Mouse (Mus musculus): Measurements from ENCODE around the gene Shisa4. TPM values are rescaled to one million over a fixed set of nuclear protein-coding genes. Genes with fewer than 3 reads are reported as not detected.
A peak's percentile ranks its signal among the peaks of the same experiment; 100 is the strongest.

Gene Shisa4
- polyA plus RNA-seq, 1 experiment: not detected

- peak overlapping the region; percentile 71 for H3K4me3 ChIP-seq (ENCODE audit: insufficient read depth, low read depth, low read length)
- peaks cover 44% of the 10 kb centered on the region for H3K4me1 ChIP-seq (ENCODE audit: control insufficient read depth, insufficient read depth, low read length)
- H3K27ac ChIP-seq (ENCODE audit: insufficient read depth, low read depth, low read length): peak overlapping the region; percentile 68
- 12% methylated on average over 14 of the region's 14 CpGs for WGBS
- no peak for TF ChIP-seq CTCF (IDR thresholded peaks at IDR 0.05; ENCODE audit: insufficient read depth, low read depth, low read length)
- no peak for TF ChIP-seq POLR2A (IDR thresholded peaks at IDR 0.05; ENCODE audit: insufficient read depth, low read depth, low read length)
Observed at GRCm38 (mm10) chr1:135368982-135369381, 6.1 kb downstream of the Shisa4 start.

DNA sequence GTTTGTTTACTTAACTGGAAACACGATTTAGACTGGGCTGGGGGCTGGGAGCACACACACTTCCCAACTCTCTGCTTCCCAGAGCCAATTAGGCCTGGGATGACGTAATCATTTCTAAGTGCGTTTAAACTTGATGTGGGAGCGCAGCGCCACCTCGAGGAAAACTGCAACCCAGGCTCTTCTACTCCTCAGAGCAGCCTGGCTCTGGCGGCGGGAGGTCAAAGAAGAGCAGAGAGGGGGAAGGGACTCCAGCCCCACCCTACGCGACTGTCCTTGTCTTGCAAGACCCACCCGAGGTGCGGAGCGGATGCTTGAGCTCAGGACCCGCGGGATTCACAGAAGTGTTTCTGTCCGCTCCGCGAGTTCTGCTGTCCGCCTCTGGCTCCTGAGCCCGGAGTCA is 6.8 kb downstream of the Shisa4 start:
- under 1% methylated on average over 20 of the region's 20 CpGs for WGBS
- H3K27ac ChIP-seq (ENCODE audit: insufficient read depth, low read depth, low read length): peak overlapping the region; percentile 84; the same call in 1 of the 2 replicates

DNA sequence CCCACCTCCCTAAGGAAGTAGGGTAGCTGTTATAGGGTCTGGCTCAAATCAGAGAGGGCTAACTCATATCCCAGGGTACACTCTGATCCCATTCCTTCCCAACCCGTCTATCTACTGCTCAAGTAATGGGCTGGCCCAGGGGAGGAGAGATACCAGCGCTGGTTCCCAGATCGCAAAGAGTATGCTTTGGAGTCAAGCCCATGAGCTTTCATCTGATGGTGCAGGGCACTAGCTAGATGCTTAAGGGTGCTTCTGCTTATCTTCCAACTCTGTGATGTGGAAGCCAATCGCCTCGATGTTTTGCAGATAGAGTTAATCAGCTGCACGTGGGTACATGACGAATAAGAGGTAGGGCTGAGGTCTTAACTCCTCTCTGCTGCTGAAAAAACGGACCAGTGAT is 7.4 kb downstream of the Shisa4 start:
- 63% methylated on average over 8 of the region's 8 CpGs for WGBS
- H3K27ac ChIP-seq (ENCODE audit: insufficient read depth, low read depth, low read length): 0 out of 2 replicates have a peak overlapping the region, but pooled peaks have one; percentile 17

More for the DNA sequence above, 6.8 kb downstream of the Shisa4 start:
- peak; percentile 83 for TF ChIP-seq CTCF (IDR thresholded peaks at IDR 0.05; ENCODE audit: insufficient read depth, low read depth, low read length)
- TF ChIP-seq POLR2A (IDR thresholded peaks at IDR 0.05; ENCODE audit: insufficient read depth, low read depth, low read length): 0 out of 2 replicates have a peak, but pooled peaks have one; percentile 23
- Histone ChIP-seq H3K4me3 (ENCODE audit: insufficient read depth, low read depth, low read length) (peak overlapping the region; percentile 71), H3K4me1 (ENCODE audit: control insufficient read depth, insufficient read depth, low read length) (peaks cover 44% of the 10 kb centered on the region)

DNA sequence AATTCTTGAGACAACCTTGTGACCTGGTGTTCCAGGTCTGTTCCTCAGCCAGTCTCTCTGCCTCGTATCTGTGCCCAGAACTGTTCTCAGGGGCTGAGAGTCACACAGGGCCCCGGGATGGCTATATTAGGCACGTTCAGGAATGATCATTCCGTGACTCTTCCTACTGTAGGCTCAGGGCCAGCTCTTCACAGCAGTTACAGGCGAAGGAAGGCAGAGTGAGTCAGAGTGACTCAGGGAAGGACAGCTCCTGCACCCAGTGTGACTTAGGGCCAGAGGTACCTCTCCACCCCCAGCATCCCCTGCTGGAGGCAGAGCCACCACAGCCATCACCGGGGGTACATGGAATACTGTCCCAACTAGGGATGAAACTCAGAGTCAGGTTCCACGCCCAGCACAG is 8.0 kb downstream of the Shisa4 start:
- H3K27ac ChIP-seq (ENCODE audit: insufficient read depth, low read depth, low read length): peak overlapping the region; percentile 79
- TF ChIP-seq POLR2A (IDR thresholded peaks at IDR 0.05; ENCODE audit: insufficient read depth, low read depth, low read length) (no peak), CTCF (IDR thresholded peaks at IDR 0.05; ENCODE audit: insufficient read depth, low read depth, low read length) (no peak)
- peaks cover 33% of the 10 kb centered on the region for H3K4me1 ChIP-seq (ENCODE audit: control insufficient read depth, insufficient read depth, low read length)
- 55% methylated on average over 7 of the region's 7 CpGs for WGBS
- no peak overlapping the region for H3K4me3 ChIP-seq (ENCODE audit: insufficient read depth, low read depth, low read length)

More for the DNA sequence above, 7.4 kb downstream of the Shisa4 start:
- Histone ChIP-seq H3K4me1 (ENCODE audit: control insufficient read depth, insufficient read depth, low read length) (peaks cover 38% of the 10 kb centered on the region), H3K4me3 (ENCODE audit: insufficient read depth, low read depth, low read length) (no peak overlapping the region)
- TF ChIP-seq CTCF (IDR thresholded peaks at IDR 0.05; ENCODE audit: insufficient read depth, low read depth, low read length) (no peak), POLR2A (IDR thresholded peaks at IDR 0.05; ENCODE audit: insufficient read depth, low read depth, low read length) (no peak)

- H3K4me3 ChIP-seq (ENCODE audit: insufficient read depth, low read depth, low read length): no peak overlapping the region
- TF ChIP-seq CTCF (IDR thresholded peaks at IDR 0.05; ENCODE audit: insufficient read depth, low read depth, low read length) (no peak), POLR2A (IDR thresholded peaks at IDR 0.05; ENCODE audit: insufficient read depth, low read depth, low read length) (no peak)
Observed at GRCm38 (mm10) chr1:135366380-135366779, 8.7 kb downstream of the Shisa4 start.

GRCm38 (mm10) chr1:135363446-135363845 is 11.6 kb downstream of the Shisa4 start:
- peaks cover 16% of the 10 kb centered on the region for H3K4me1 ChIP-seq (ENCODE audit: control insufficient read depth, insufficient read depth, low read length)

More at GRCm38 (mm10) chr1:135366380-135366779, 8.7 kb downstream of the Shisa4 start:
- Histone ChIP-seq H3K27ac (ENCODE audit: insufficient read depth, low read depth, low read length) (peak overlapping the region; percentile 12; the same call in 1 of the 2 replicates), H3K4me1 (ENCODE audit: control insufficient read depth, insufficient read depth, low read length) (peaks cover 28% of the 10 kb centered on the region)

GRCm38 (mm10) chr1:135362115-135362514 is 12.9 kb downstream of the Shisa4 start:
- no peak overlapping the region for H3K4me3 ChIP-seq (ENCODE audit: insufficient read depth, low read depth, low read length)
- H3K27ac ChIP-seq (ENCODE audit: insufficient read depth, low read depth, low read length): no peak overlapping the region
- peaks cover 9% of the 10 kb centered on the region for H3K4me1 ChIP-seq (ENCODE audit: control insufficient read depth, insufficient read depth, low read length)
- TF ChIP-seq CTCF (IDR thresholded peaks at IDR 0.05; ENCODE audit: insufficient read depth, low read depth, low read length): no peak
- TF ChIP-seq POLR2A (IDR thresholded peaks at IDR 0.05; ENCODE audit: insufficient read depth, low read depth, low read length): no peak

More at GRCm38 (mm10) chr1:135363446-135363845, 11.6 kb downstream of the Shisa4 start:
- TF ChIP-seq CTCF (IDR thresholded peaks at IDR 0.05; ENCODE audit: insufficient read depth, low read depth, low read length) (no peak), POLR2A (IDR thresholded peaks at IDR 0.05; ENCODE audit: insufficient read depth, low read depth, low read length) (no peak)
- Histone ChIP-seq H3K4me3 (ENCODE audit: insufficient read depth, low read depth, low read length) (no peak overlapping the region), H3K27ac (ENCODE audit: insufficient read depth, low read depth, low read length) (no peak overlapping the region)
- WGBS: 87% methylated on average over 8 of the region's 8 CpGs

DNA sequence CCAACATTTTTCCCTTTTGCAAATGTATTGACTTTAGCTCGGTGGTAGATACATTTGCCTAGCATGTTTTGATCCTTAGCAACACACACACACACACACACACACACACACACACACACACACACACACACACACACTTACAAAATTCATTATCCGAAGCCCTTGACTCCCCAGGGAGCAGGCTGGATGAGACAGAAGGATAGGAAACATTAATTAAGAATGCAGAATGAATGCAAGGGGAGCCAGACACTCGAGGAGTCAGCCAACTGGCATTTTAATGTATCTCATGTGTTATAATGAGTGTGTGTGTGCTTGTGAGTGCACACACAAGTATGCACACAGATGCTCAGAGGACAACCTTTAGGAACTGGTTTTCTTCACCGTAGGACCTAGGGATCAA is 13.5 kb downstream of the Shisa4 start:
- no peak overlapping the region for H3K27ac ChIP-seq (ENCODE audit: insufficient read depth, low read depth, low read length)
- peaks cover 4% of the 10 kb centered on the region; the same call in 1 of the 2 replicates for H3K4me1 ChIP-seq (ENCODE audit: control insufficient read depth, insufficient read depth, low read length)
- no peak overlapping the region for H3K4me3 ChIP-seq (ENCODE audit: insufficient read depth, low read depth, low read length)
- WGBS: 57% methylated on average over 4 of the region's 4 CpGs
- TF ChIP-seq POLR2A (IDR thresholded peaks at IDR 0.05; ENCODE audit: insufficient read depth, low read depth, low read length) (no peak), CTCF (IDR thresholded peaks at IDR 0.05; ENCODE audit: insufficient read depth, low read depth, low read length) (no peak)

DNA sequence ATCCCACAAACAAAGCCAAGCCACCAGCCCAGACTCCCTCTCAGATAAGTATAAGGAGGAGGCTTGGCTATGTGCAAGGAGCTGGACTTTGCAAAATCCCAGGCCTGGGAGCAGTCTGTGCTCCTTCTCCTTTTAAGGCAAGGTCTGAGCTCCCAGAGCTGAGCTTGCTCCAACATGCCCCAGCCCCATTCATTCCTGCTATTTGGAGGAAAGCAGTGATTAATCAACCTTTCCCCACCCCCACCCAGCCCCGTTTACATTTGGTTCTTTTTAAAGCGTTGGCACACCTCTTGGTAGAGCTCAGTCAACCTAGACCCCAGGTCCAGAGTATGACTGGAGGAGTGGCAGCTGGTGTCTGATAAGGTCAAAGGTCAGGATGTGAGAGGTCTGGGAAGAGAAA is 16.0 kb downstream of the Shisa4 start:
- 28% methylated on average over 2 of the region's 2 CpGs for WGBS
- no peaks in the 10 kb centered on the region for H3K4me1 ChIP-seq (ENCODE audit: control insufficient read depth, insufficient read depth, low read length)
- TF ChIP-seq POLR2A (IDR thresholded peaks at IDR 0.05; ENCODE audit: insufficient read depth, low read depth, low read length): no peak
- no peak for TF ChIP-seq CTCF (IDR thresholded peaks at IDR 0.05; ENCODE audit: insufficient read depth, low read depth, low read length)

More for the DNA sequence above, 16.0 kb downstream of the Shisa4 start:
- no peak overlapping the region for H3K27ac ChIP-seq (ENCODE audit: insufficient read depth, low read depth, low read length)
- no peak overlapping the region for H3K4me3 ChIP-seq (ENCODE audit: insufficient read depth, low read depth, low read length)
